Mouse (Mus musculus): ENCODE measurements at regions not wholly inside any gene's neighbourhood (a gene's known extent, or its start where the extent isn't known, plus 50 kb on each side); places are given as distances from the start of the nearest gene placed in this dataset.

GRCm38 (mm10) chr9:111822094-111822493 lies 131.9 kb upstream of the Stac start:
- TF ChIP-seq E2F4 (IDR thresholded peaks at IDR 0.05; ENCODE audit: borderline replicate concordance, low read depth, low read length) = no peak
- TF ChIP-seq TAL1 (IDR thresholded peaks at IDR 0.05; ENCODE audit: low read length) = no peak
- no peak for TF ChIP-seq MAZ (IDR thresholded peaks at IDR 0.05; ENCODE audit: low read depth, low read length)
- TF ChIP-seq ETS1 (IDR thresholded peaks at IDR 0.05; ENCODE audit: low read depth, low read length) = no peak
- no peak for TF ChIP-seq GATA1 (IDR thresholded peaks at IDR 0.05; ENCODE audit: low read depth, low read length)
- no peak for TF ChIP-seq MEF2A (IDR thresholded peaks at IDR 0.05; ENCODE audit: extremely low read depth, insufficient replicate concordance, low read depth, low read length, poor library complexity, severe bottlenecking)
- TF ChIP-seq USF1 (IDR thresholded peaks at IDR 0.05; ENCODE audit: low read depth, low read length) = no peak
- TF ChIP-seq JUND (IDR thresholded peaks at IDR 0.05; ENCODE audit: low read depth, low read length) = no peak
- TF ChIP-seq POLR2A (IDR thresholded peaks at IDR 0.05; ENCODE audit: control insufficient read depth in 1 of 2, insufficient read depth in 1 of 2, low read depth in 1 of 2, low read length in 2 of 2, poor library complexity in 1 of 2) = no peak
- TF ChIP-seq MXI1 (IDR thresholded peaks at IDR 0.05; ENCODE audit: low read depth, low read length) = no peak
- no peak for TF ChIP-seq CHD2 (IDR thresholded peaks at IDR 0.05; ENCODE audit: low read length)
- no peak for TF ChIP-seq MYB (IDR thresholded peaks at IDR 0.05; ENCODE audit: low read depth, low read length)
- no peak for TF ChIP-seq USF2 (IDR thresholded peaks at IDR 0.05; ENCODE audit: borderline replicate concordance in 1 of 2, insufficient read depth in 1 of 2, low read depth in 1 of 2, low read length in 2 of 2)
- no peak for TF ChIP-seq ELF1 (IDR thresholded peaks at IDR 0.05; ENCODE audit: low read depth, low read length)
- no peak for TF ChIP-seq NELFE (IDR thresholded peaks at IDR 0.05; ENCODE audit: low read depth, low read length)
- TF ChIP-seq SMC3 (IDR thresholded peaks at IDR 0.05; ENCODE audit: low read depth, low read length) = no peak
- Histone ChIP-seq H3K27me3 (ENCODE audit: control insufficient read depth in 1 of 2, insufficient read depth in 2 of 2, low read length in 2 of 2) (no peaks in the 10 kb centered on the region), H3K27ac (ENCODE audit: control insufficient read depth, low read depth, low read length) (no peak overlapping the region), H3K79me2 (ENCODE audit: control insufficient read depth, insufficient read depth, low read length, poor library complexity) (no peaks in the 10 kb centered on the region), H3K4me3 (ENCODE audit: control insufficient read depth in 1 of 2, insufficient read depth in 1 of 2, low read depth in 2 of 2, low read length in 2 of 2) (no peak overlapping the region), H3K4me1 (ENCODE audit: control insufficient read depth in 1 of 2, insufficient read depth in 2 of 2, low read length in 2 of 2) (no peaks in the 10 kb centered on the region), H3K9me3 (replicated peaks; ENCODE audit: insufficient read depth, low read length) (no peaks in the 10 kb centered on the region), H3K9ac (ENCODE audit: control insufficient read depth, low read depth, low read length, poor library complexity, severe bottlenecking) (no peak overlapping the region), H3K36me3 (ENCODE audit: control insufficient read depth in 1 of 2, insufficient read depth in 2 of 2, low read length in 2 of 2) (no peaks in the 10 kb centered on the region)
- DNase-seq (ENCODE audit: low read depth, low spot score) = no peak

GRCm38 (mm10) chr9:111817461-111817860 lies 127.3 kb upstream of the Stac start:
- Histone ChIP-seq H3K9me3 (replicated peaks; ENCODE audit: insufficient read depth, low read length) (no peaks in the 10 kb centered on the region), H3K9ac (ENCODE audit: control insufficient read depth, low read depth, low read length, poor library complexity, severe bottlenecking) (no peak overlapping the region), H3K27ac (ENCODE audit: control insufficient read depth, low read depth, low read length) (no peak overlapping the region), H3K79me2 (ENCODE audit: control insufficient read depth, insufficient read depth, low read length, poor library complexity) (no peaks in the 10 kb centered on the region), H3K27me3 (ENCODE audit: control insufficient read depth in 1 of 2, insufficient read depth in 2 of 2, low read length in 2 of 2) (no peaks in the 10 kb centered on the region), H3K4me1 (ENCODE audit: control insufficient read depth in 1 of 2, insufficient read depth in 2 of 2, low read length in 2 of 2) (no peaks in the 10 kb centered on the region), H3K4me3 (ENCODE audit: control insufficient read depth in 1 of 2, insufficient read depth in 1 of 2, low read depth in 2 of 2, low read length in 2 of 2) (no peak overlapping the region), H3K36me3 (ENCODE audit: control insufficient read depth in 1 of 2, insufficient read depth in 2 of 2, low read length in 2 of 2) (no peaks in the 10 kb centered on the region)
- no peak for DNase-seq (ENCODE audit: low read depth, low spot score)
- TF ChIP-seq TBP (IDR thresholded peaks at IDR 0.05; ENCODE audit: low read depth, low read length) (no peak), CHD1 (IDR thresholded peaks at IDR 0.05; ENCODE audit: low read depth, low read length) (no peak), EP300 (IDR thresholded peaks at IDR 0.05; ENCODE audit: low read depth in 1 of 2, low read length in 2 of 2) (no peak), NELFE (IDR thresholded peaks at IDR 0.05; ENCODE audit: low read depth, low read length) (no peak), ETS1 (IDR thresholded peaks at IDR 0.05; ENCODE audit: low read depth, low read length) (no peak), MEF2A (IDR thresholded peaks at IDR 0.05; ENCODE audit: extremely low read depth, insufficient replicate concordance, low read depth, low read length, poor library complexity, severe bottlenecking) (no peak), JUND (IDR thresholded peaks at IDR 0.05; ENCODE audit: low read depth, low read length) (no peak), MAZ (IDR thresholded peaks at IDR 0.05; ENCODE audit: low read depth, low read length) (no peak), GATA1 (IDR thresholded peaks at IDR 0.05; ENCODE audit: low read depth, low read length) (no peak), MYB (IDR thresholded peaks at IDR 0.05; ENCODE audit: low read depth, low read length) (no peak)

Data from MEL (cell line).